Mouse (Mus musculus): ENCODE measurements around the gene Pde12.
A peak's percentile ranks its signal among the peaks of the same experiment; 100 is the strongest.

- TF ChIP-seq CTCF (IDR thresholded peaks at IDR 0.05; ENCODE audit: control insufficient read depth, insufficient read depth, low read length) (no peak), POLR2A (IDR thresholded peaks at IDR 0.05; ENCODE audit: borderline replicate concordance, control insufficient read depth, low read depth, low read length) (0 out of 2 replicates have a peak, but pooled peaks have one; percentile 4)
Measured at GRCm38 (mm10) chr14:26668371-26669291, 1.1 kb downstream of the Pde12 start.
